Mouse (Mus musculus): ENCODE results near the gene Mrpl4.
A peak's percentile ranks its signal among the peaks of the same experiment; 100 is the strongest.
"Not testable (repeated sequence)": the region's sequence is repeated elsewhere in the genome, so short reads cannot be mapped to it uniquely, and the experiment has no call there.

Gene Mrpl4

DNA sequence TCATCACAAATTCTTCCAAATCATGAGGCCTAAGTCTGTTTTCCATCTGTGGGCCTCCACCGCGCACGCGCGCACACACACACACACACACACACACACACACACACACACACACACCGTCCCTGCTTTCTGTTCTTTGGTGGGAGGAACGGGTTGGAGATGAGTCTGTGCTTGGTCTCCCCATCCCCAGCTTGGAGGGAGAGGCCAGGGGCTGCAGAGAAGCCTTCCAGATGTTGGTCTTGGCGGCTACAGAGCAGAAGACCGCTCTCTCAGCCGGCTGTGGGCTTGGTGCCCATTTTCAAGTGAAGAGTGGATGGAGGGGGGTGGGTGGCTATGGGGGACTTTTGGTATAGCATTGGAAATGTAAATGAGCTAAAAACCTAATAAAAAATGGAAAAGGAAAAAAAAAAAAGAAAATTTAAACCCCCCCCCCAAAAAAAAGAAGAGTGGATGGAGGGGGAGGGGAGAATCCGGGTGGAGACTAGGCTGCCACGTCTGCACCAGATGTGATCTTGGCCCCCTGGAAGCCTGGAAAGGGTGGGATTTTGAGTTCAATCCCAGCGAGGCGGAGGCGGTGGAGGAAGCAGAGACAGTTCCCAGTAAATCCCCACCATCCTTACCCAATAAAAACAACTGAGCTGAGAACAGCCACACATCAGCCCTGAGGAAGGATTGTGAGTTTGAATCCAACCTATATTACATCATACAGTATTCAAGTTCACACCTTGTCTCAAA, 15.4 kb upstream of the Mrpl4 start:
- DNase-seq = no peak

DNA sequence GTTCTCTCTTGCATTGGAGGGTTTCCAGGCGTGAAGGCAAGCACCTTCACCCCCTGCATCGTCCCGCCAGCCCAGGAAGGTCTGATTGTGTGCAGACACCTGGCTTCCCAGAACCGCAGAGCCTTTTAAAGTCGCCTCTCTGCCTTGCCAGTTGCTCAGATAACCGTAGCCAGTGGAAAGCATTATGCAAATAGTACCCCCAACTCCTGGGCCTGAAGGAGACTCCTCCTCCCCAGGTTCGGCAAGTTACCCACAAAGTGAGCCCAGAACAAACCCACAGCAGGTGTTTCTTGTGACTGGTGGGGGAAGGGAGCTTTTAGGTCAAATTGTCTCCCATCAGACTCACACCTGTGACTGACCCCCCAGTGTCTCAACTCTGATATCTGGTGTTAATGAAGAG, 14.6 kb upstream of the Mrpl4 start:
- peak; percentile 34 for DNase-seq

DNA sequence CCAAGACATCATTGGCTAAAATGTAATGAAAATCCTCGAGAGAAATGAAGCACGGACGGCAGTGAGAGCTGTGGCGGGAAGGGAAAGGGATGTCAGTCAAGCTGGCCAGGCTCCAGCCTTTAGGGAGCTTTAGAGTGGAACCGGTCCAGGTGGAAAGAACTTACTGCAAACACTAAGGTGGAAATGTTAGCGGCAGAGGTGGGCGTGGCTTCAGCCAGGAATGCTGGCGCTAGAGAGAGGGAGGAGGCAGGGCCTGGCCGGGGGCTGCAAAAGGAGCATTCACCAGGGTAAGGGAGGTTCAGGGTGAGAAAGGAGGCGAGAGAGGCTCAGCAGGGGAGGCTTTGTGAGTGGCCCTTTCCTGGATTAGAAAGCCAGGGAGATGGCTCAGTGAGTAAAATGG, 11.7 kb upstream of the Mrpl4 start:
- no peak for DNase-seq

DNA sequence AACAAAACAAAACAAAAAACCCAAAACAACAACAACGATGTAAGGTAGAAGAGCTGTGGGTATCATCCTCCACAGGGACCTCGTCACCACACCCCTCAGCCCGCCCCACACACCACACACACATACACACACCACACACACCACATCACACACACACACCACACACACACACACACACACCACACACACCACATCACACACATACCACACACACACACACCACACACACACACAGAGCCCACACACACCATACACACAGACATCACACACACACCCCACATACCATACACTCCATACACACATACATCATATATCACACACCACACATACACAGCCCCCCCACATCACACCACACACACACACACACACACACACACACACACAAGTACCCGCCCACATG, 11.0 kb upstream of the Mrpl4 start:
- no peak for DNase-seq

DNA sequence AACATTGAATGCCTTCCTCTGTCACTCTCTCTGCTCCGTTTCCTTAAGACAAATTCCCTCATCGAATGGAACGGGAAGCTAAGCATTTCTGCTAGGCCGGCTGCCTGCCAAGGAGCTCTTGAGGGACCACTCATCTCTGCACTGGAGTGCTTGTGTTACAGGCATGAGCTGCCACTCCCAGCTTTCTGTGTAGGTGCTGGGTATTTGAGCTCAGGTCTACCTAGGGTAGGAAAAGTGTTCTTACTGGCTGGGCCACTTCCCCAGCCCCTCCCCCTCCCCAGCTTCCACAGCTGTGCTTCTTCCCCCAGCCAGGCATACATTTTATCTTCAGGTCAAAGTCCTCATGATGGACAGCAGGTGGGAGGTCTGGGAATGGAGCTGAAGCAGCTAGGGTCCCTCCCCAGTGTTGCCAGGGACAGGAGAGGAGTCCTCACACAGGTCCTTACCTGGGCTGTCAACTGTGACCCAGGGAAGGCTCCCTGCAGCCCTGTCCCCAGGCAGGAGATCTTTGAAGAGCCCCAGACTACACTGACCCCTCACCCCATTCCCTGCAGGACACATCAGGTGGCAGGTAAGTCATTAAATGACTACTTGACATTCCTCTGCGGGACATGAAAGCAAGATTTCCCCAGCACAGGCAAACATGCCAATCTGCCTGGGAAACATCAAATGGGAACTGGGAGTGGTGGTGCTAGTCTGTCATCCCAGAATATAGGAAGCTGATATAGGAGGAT, 9.2 kb upstream of the Mrpl4 start:
- DNase-seq = no peak

DNA sequence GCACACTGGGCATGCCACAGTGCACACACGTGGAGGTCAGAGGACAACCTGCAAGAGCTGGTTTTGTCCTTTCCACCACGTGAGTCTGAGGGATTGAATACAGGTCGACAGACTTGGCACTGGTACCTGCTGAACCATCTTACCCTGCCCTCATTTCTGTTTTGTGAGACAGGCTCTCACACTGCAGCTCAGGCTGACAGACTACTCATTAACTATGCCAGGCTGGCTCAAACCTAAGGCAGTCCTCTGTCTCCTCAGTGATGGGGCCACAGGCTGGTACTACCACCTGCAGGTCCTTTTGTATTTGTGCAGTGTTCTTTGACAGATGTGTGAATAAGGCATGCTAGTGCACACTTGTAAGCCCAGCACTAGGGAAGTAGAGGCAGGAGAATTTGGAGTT, 7.5 kb upstream of the Mrpl4 start:
- no peak for DNase-seq

DNA sequence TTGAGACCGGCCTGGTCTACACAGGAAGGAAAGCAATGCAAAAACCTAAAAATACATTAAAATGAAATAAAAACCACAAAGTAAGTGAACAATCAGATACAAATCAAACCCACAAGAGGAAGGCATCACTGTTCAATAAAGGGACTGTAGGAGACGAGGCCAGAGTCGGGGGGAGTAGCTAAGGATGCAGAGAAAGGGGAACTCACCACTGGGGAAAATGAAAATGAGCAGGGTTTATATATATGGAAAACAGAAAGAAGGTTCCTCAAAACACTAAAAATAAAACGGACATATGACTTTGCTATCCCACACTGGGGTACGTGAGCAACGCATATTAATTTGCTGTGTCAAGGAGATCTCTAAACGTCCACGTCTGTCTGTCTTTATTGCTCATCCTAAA, 5.5 kb upstream of the Mrpl4 start:
- no peak for DNase-seq

DNA sequence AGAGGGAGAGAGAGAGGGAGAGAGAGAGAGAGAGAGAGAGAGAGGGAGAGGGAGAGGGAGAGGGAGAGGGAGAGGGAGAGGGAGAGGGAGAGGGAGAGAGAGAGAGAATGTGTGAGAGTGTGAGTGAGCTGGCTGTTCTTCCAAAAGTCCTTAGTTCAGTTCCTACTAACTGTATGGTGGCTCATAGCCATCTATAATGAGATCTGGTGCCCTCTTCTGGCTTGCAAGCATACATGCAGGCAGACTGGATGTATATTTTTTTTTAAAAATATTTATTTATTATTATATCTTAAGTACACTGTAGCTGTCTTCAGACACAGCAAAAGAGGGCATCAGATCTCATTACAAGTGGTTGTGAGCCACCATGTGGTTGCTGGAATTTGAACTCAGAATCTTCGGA, 4.2 kb upstream of the Mrpl4 start:
- DNase-seq = not testable (repeated sequence)

DNA sequence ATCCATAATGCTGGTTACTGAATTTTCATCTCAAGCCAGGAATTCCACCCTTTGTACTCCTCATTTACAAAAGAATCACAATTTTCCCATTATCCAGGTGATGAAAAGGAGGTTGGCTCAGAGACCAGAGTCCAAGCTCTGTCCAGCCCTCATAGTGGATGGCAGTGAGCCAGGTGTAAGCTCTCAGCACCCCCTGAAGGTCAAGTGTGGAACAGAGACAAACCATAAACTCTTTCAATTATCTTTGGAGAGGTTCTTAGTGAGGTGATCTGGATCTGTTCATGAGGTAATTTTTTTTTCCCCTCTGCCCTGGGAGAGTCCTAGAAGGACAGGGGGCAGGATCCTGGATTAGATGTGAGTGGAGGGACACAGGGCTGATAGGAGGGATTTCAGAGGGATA, 1.7 kb upstream of the Mrpl4 start:
- DNase-seq = no peak

DNA sequence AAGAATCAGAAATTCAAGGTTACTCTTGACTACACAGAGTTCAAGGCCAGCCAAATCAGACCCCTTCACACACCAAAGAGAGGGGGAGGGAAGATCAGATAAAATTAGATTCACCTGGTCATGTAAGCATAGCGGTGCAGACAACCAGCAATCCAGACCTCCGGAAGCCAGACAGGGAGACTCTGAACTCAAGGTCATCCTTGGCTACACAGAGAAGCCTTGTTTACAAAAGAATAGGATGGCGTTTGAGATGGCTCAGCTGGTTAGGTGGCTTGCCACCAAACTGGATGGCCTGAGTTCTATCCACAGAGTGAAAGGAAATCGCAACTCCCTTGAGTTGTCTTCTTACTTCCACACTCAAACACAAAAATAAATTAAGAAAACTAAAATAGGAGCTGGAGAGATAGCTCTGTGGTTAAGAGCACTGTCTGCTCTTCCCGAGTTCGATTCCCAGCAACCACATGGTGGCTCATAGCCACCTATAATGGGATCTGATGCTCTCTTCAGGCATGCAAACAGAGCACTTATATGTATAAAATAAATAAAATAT, 812 bp upstream of the Mrpl4 start:
- DNase-seq = no peak

DNA sequence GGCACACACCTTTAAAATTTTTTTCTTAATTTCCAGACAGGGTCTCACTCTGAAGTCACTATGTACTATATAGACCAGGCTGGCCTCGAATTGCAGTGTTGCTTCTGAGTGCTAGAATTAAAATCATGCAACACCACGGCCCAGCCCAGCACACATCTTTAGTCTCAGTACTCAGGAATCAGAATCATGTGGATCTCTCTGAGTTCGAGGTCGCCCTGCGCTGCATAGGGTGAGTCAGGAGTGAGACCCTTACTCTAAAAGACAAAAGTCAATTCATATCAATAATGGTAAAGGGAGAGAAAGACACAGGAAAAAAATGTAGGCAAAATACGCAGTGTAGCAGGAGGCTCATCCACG, 290 bp upstream of the Mrpl4 start:
- DNase-seq = no peak

DNA sequence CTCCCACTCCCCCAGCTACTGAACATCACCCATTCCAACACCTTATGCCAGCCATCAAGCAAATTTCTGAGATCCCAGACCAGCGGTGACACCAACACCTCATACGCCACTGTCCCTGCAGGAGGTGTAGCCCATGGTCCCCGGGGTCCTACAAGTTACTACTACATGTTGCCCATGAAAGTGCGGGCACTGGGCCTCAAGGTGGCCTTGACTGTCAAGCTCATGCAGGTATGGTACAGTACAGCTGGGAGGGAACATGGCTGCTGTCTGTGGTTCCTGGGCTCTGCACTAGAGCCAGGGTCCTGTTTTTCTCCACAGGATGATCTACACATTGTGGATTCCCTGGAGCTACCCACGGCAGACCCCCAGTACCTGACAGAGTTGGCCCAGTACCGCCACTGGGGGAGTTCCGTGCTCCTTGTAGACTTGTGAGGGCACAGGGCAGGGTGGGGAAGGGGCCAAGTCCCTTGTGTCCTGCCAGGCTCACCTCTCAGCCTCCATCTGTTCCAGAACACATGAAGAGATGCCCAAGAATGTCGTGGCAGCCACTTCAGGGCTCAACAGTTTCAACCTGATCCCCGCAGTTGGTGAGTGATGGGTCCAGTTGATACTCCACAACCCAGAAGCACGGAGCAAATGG, 4.9 kb downstream of the Mrpl4 start:
- no peak for DNase-seq

DNA sequence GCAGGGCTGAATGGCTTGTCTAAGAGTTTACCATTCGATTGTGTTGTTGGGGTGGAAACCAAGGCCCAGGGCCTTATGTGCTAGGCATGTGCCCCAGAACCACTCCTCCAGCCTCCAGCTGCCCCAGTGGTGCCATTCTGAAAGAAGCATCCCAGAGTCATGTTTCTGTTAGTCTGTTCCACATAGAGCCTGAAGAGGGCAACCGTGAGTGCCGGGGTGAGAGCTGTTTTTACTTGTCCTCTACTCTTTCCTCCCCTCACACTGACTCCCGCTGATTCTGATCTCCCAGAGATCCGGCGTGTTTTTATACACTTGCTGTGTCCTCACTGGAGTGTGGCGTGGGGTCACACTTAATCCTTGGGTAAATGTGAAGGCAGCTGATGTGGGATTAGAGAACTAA, 5.5 kb downstream of the Mrpl4 start:
- DNase-seq = no peak

DNA sequence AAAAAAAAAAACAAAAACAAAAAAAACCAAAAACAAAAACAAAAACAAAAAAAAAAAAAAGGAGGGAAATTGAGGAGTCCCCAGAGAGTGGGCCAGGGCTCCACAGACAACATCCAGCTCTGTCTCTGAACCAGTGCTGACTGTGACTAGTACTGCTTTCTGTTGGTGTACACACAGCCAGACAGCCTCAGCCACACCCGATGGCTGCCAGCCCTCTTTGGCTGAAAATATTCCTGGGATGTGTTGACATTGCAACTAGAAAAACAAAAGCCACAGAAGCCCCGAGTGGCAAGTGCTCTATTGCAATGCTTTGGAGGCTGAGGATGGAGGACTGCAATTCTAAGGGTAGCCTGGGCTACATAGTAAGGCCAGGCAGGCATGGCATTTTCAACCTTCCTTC, 7.8 kb downstream of the Mrpl4 start:
- no peak for DNase-seq

DNA sequence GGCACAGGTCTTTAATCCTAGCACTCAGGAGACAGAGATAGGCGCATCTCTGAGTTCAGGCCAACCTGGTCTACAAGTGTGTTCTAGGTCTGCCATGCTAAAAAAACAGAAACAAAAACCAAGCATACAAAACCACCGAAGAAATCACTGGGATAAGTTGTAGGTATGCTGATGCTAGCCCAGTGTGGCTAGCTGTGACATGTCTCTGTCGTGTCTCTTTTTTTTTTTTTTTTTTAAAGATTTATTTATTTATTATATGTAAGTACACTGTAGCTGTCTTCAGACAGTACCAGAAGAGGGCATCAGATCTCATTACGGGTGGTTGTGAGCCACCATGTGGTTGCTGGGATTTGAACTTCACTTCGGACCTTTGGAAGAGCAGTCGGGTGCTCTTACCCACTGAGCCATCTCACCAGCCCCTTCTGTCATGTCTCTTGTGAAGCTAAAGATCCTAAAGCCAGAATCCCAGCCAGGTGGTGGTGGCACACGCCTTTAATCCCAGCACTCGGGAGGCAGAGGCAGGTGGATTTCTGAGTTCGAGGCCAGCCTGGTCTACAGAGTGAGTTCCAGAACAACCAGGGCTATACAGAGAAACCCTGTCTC, 8.5 kb downstream of the Mrpl4 start:
- DNase-seq = not testable (repeated sequence)

DNA sequence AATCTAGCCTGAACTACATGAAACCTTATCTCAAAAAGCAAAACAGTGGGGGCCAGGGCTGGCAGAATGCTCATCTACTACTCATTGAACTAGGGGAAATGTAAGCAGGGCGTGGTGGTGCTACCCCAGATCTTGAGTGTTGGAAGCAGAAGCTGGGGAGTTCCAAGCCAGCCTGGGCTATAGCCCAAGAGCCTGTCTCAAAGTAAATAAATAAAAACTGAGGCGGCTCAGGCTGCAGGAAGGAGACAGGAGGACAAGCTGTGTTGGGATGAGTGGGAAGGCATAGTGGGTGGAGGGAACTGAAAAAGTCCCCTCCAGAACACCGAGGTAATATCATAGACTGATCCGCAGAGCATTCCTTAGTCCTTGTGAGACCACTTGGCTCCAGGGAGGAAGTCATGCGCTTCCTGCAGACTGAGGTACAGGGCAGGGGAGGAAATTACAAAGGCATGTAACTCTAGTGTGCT, 9.3 kb downstream of the Mrpl4 start:
- no peak for DNase-seq

DNA sequence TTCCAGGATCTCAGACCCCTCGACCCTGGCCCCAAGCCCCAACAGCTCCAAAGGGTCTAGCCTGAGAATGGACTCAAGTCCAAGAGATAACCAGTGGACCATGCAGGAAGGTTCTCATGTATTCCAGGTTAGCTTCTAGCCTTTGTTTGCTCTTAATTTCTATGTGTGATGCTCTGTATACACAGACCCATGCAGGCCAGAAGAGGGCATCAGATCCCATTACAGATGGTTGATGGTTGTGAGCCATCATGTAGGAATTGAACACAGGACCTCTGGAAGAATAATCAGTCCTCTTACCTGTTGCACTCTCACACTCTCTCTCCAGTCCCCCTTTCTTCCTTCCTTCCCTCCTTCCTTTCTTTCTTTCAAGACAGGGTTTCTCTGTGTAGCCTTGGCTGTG, 9.8 kb downstream of the Mrpl4 start:
- DNase-seq = no peak

DNA sequence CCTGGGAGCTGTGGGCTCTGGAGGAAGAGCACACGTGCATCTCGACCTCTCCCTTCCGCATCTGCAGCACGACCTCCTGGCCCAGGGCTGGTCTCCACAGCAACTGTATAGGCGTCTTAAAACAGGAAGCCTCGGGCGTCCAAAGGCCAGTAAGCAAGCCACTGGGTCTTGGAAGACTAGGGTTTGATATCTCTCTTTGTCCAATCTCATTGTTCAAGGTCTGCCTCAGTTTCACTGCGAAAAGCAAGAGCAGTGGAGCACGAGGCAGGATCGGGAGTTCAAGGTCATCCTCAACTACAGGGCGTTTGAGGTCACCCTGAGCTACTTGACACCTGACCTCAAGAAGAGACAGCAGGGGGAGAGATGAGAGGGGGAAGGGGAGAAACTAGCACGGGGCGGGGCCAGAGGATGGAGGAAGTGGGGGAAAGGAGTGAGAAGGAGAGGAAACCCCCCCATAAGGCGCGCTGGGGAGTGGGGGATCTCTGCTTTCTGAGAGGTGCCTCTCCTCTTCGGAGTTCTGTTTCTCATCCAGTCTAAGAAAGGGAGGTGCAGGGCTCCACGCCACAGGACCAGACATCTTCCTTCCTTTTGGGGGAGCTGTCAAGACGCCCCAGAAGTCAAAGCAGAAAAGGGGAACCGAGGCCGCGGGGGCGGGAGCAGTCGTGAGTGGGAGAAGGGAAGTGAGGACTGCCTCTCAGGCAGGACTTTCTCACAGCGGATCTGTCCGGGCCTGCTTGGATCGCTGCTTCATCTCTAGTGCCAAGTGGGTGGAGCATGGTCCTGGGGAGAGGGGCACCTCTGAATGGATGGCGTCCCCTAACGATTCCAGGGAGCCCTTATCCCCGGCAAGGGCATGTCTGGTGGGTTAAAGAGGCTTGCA, 12.4 kb downstream of the Mrpl4 start:
- peak; percentile 72 for DNase-seq

DNA sequence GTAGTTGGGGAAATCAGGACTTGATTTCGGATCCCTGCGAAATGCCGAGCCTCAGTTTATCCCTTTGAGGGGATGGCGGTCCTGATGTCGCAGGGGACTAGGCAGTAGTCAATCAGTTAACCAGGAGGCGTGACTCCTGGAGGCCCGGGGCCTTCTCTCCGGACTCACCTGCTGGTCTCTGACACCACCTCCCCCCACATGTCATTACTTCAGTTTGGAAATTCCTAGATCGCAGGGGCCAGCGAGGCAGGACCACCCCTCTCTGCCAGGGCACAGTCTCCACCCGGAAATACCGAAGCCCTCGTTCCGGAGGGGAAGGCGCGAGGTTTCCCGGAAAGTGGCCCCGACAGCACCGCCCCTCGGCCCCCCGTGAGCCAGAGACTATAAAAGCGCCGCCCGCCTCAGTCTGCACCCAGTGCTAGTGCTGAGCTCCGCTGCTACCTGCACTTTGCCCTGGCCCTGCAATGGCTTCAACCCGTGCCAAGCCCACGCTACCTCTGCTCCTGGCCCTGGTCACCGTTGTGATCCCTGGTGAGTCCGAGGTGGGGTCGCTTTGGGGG, 13.1 kb downstream of the Mrpl4 start, which contains the start of gene Icam1:
Icam1 (plus strand) TSS at position 415 of the 560 bp plus-strand sequence.
- DNase-seq = peak; percentile 86

DNA sequence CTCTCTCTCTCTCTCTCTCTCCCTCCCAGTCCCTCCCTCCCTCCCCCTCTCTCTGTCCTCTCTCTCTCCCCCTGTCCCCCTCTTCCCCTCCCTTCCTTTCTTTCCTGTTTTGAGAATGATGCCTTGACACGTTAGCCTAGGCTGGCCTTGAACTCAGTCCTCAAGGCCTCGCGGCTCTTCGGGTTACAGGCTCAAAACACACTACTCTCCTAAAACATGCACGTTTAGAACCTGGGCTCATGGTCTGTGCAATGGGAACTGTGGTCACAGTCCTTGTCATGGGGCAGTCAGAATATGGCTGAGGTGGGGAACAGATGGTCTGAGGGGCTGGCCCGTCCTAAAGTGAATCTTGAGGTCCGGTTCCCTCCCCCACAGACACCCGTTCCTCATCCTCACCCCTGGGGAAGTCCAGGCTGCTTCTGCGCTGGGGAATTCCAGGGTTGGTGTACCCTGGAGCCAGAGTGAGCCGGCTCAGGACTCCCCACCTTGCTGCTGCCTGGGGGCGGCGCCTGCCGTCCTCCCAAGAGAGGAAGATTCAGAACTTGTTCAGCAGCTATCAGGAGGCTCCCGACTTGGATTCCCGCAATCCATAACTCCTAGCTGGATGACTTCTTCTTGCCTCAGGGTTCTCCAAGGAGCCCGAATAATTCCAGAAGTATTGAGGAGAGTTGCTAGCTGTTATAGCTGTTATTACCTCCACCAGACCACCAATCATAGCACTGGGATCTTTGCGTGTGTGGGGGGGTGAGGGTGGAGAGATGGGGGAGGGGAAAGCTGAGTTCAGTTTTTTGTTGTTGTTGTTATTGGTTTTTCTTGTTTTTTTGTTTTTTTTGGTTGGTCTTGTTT, 14.0 kb downstream of the Mrpl4 start:
- peak; percentile 35 for DNase-seq

DNA sequence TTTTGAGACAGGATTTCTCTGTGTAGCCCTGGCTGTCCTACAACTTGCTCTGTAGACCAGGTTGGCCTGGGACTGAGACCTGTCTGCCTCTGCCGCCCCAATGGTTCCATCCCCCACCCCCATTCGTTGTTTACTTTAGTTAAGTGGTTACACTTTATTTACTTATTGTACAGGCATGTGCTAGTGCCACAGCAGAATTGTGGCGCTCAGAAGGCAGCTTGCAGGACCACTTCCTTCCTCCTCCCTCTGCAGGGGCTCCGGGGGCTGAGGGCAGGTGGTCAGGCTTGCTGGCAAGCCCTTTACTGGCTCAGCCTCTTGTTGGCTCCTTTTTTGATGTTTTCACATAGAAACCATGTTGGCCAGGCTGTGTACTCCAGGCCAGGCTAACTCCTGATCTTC, 14.6 kb downstream of the Mrpl4 start:
- peak; percentile 50 for DNase-seq
